Mouse (Mus musculus) neural tube, embryonic 11.5 days (tissue): ENCODE data around the gene Gja4. TPM values are rescaled to one million over a fixed set of nuclear protein-coding genes. Genes with fewer than 3 reads are reported as not detected.

Source experiments
- ATAC-seq: fragments of 200-750 bp; cut with Nextera tagmentation; 2 replicates; pipeline ENCODE4 v1.8.0; 2017; ENCODE audit warnings: moderate number of reproducible peaks, mild to moderate bottlenecking, moderate TSS enrichment, moderate library complexity; ENCODE audit not compliant: insufficient read depth, low FRiP score, low TSS enrichment
- DNase-seq: peaks from one replicate; pipeline ENCODE4 v3.0.0-alpha.2; 2015; ENCODE audit warnings: low spot score
- H3K27ac ChIP-seq: fragments of 300-500 bp; sonication (generic); 2 replicates; pipeline ENCODE4 v1.5.1; 2014; ENCODE audit warnings: low read depth, mild to moderate bottlenecking, low read length
- H3K27me3 ChIP-seq: fragments of 300-500 bp; sonication (generic); 2 replicates; pipeline ENCODE4 v1.6.1; 2014; ENCODE audit warnings: mild to moderate bottlenecking, low read length, mixed read lengths; ENCODE audit not compliant: control insufficient read depth, insufficient read depth
- H3K36me3 ChIP-seq: fragments of 300-500 bp; sonication (generic); 2 replicates; pipeline ENCODE4 v1.6.1; 2014; ENCODE audit warnings: mild to moderate bottlenecking, low read length, moderate library complexity, mixed read lengths; ENCODE audit not compliant: control insufficient read depth, insufficient read depth
- H3K4me1 ChIP-seq: fragments of 300-500 bp; sonication (generic); 2 replicates; pipeline ENCODE4 v1.6.1; 2014; ENCODE audit warnings: low read length, mixed read lengths; ENCODE audit not compliant: control insufficient read depth, insufficient read depth
- H3K4me2 ChIP-seq: fragments of 300-500 bp; sonication (generic); 2 replicates; pipeline ENCODE4 v1.6.1; 2014; ENCODE audit warnings: low read depth, mild to moderate bottlenecking, moderate library complexity
- H3K4me3 ChIP-seq: fragments of 300-500 bp; sonication (generic); 2 replicates; pipeline ENCODE4 v1.5.1; 2014; ENCODE audit warnings: low read depth, low read length
- H3K9ac ChIP-seq: fragments of 300-500 bp; sonication (generic); 2 replicates; pipeline ENCODE4 v1.6.1; 2014; ENCODE audit warnings: mild to moderate bottlenecking, low read length
- H3K9me3 ChIP-seq: fragments of 300-500 bp; sonication (generic); 2 replicates; pipeline ENCODE4 v1.6.1; 2016; ENCODE audit warnings: low read length; ENCODE audit not compliant: control insufficient read depth
- WGBS: fragments of 180-500 bp; shearing (Covaris S2); extraction: QIAGEN DNeasy Blood & Tissue Kit; methylation state at CpG from one replicate; pipeline ENCODE4 v1.1.7; 2014; 5-methylcytosine and 5-hydroxymethylcytosine counted together
- polyA plus RNA-seq: library from polyadenylated mRNA; unstranded; fragments of >200 nt; fragmentation: Nextera tagmentation; extraction: Ambion mirVana; gene quantifications from 2 replicates; pipeline ENCODE4 v1.2.1, GENCODE M21; 2014

The Gja4 gene
- 16.6 and 20.3 TPM in 2 replicates for polyA plus RNA-seq

- ATAC-seq (peak; percentile 60), DNase-seq (peak; percentile 86)
- H3K9me3 ChIP-seq: no peaks in the 10 kb centered on the region
- peak within 1 kb of the TSS; percentile 51 for H3K9ac ChIP-seq
- H3K27ac ChIP-seq: no peak within 1 kb of the TSS
- H3K27me3 ChIP-seq: 0 out of 2 replicates have a peak, but pooled peaks cover 3% of the 10 kb centered on the region
- peak within 1 kb of the TSS; percentile 85 for H3K4me2 ChIP-seq
- peak within 1 kb of the TSS; percentile 40 for H3K4me3 ChIP-seq
- under 1% methylated on average over 25 of the region's 25 CpGs for WGBS
- no peaks in the 10 kb centered on the region for H3K36me3 ChIP-seq
- H3K4me1 ChIP-seq: no peaks in the 10 kb centered on the region
Observed at GRCm38 (mm10) chr4:127313861-127314260, at the start of gene Gja4. Gene Gja4 (minus strand): TSS chr4:127314039.

- no peaks in the 10 kb centered on the region for H3K9me3 ChIP-seq
- no peak overlapping the region for H3K4me2 ChIP-seq
- no peaks in the 10 kb centered on the region for H3K36me3 ChIP-seq
- ATAC-seq (no peak), DNase-seq (no peak)
- H3K27me3 ChIP-seq: no peaks in the 10 kb centered on the region
- no peak overlapping the region for H3K27ac ChIP-seq
- WGBS: 69% methylated on average over 4 of the region's 4 CpGs
- no peak overlapping the region for H3K4me3 ChIP-seq
- no peak overlapping the region for H3K9ac ChIP-seq
- peaks cover 6% of the 10 kb centered on the region; the same call in 1 of the 2 replicates for H3K4me1 ChIP-seq
Observed at GRCm38 (mm10) chr4:127363331-127363730, 49.5 kb upstream of the Gja4 start.

- H3K4me1 ChIP-seq: peaks cover 6% of the 10 kb centered on the region; the same call in 1 of the 2 replicates
- WGBS: 86% methylated on average over 3 of the region's 3 CpGs
Observed at GRCm38 (mm10) chr4:127362520-127362919, 48.7 kb upstream of the Gja4 start.

GRCm38 (mm10) chr4:127358018-127358417 is 44.2 kb upstream of the Gja4 start, which contains the start of gene Gjb5:
Gene Gjb5 (minus strand): TSS chr4:127358181.
- no peak for DNase-seq
- ATAC-seq: no peak

More at GRCm38 (mm10) chr4:127362520-127362919, 48.7 kb upstream of the Gja4 start:
- Histone ChIP-seq H3K9ac (no peak overlapping the region), H3K27me3 (no peaks in the 10 kb centered on the region), H3K4me2 (no peak overlapping the region), H3K9me3 (no peaks in the 10 kb centered on the region), H3K27ac (no peak overlapping the region), H3K36me3 (no peaks in the 10 kb centered on the region), H3K4me3 (no peak overlapping the region)
- ATAC-seq (no peak), DNase-seq (no peak)

GRCm38 (mm10) chr4:127354506-127355485 is 41.0 kb upstream of the Gja4 start:
- no peak overlapping the region for H3K4me2 ChIP-seq
- H3K9ac ChIP-seq: no peak overlapping the region
- H3K9me3 ChIP-seq: no peaks in the 10 kb centered on the region
- no peaks in the 10 kb centered on the region for H3K4me1 ChIP-seq
- 72% methylated on average over 15 of the region's 15 CpGs for WGBS
- DNase-seq: no peak
- H3K4me3 ChIP-seq: no peak overlapping the region
- ATAC-seq: no peak
- no peaks in the 10 kb centered on the region for H3K27me3 ChIP-seq
- H3K27ac ChIP-seq: no peak overlapping the region
- no peaks in the 10 kb centered on the region for H3K36me3 ChIP-seq

More at GRCm38 (mm10) chr4:127358018-127358417, 44.2 kb upstream of the Gja4 start, which contains the start of gene Gjb5:
- H3K4me2 ChIP-seq: no peak within 1 kb of the TSS
- no peak within 1 kb of the TSS for H3K27ac ChIP-seq
- 25% methylated on average over 5 of the region's 5 CpGs for WGBS
- H3K4me3 ChIP-seq: no peak within 1 kb of the TSS
- no peaks in the 10 kb centered on the region for H3K27me3 ChIP-seq
- H3K36me3 ChIP-seq: no peaks in the 10 kb centered on the region
- H3K4me1 ChIP-seq: no peaks in the 10 kb centered on the region
- no peaks in the 10 kb centered on the region for H3K9me3 ChIP-seq
- no peak within 1 kb of the TSS for H3K9ac ChIP-seq

GRCm38 (mm10) chr4:127353951-127354438 is 40.2 kb upstream of the Gja4 start, which contains the start of gene Gjb4:
Gene Gjb4 (minus strand): TSS chr4:127354081.
- H3K9me3 ChIP-seq: no peaks in the 10 kb centered on the region
- no peak for ATAC-seq
- H3K27ac ChIP-seq: no peak within 1 kb of the TSS
- H3K36me3 ChIP-seq: no peaks in the 10 kb centered on the region
- no peak for DNase-seq
- no peak within 1 kb of the TSS for H3K4me3 ChIP-seq
- H3K27me3 ChIP-seq: no peaks in the 10 kb centered on the region
- no peak within 1 kb of the TSS for H3K4me2 ChIP-seq
- H3K4me1 ChIP-seq: no peaks in the 10 kb centered on the region
- H3K9ac ChIP-seq: no peak within 1 kb of the TSS
- WGBS: 58% methylated on average over 8 of the region's 8 CpGs

- no peaks in the 10 kb centered on the region for H3K4me1 ChIP-seq
- DNase-seq (no peak), ATAC-seq (no peak)
- H3K4me3 ChIP-seq: no peak overlapping the region
- no peaks in the 10 kb centered on the region for H3K27me3 ChIP-seq
- no peaks in the 10 kb centered on the region for H3K36me3 ChIP-seq
- no peak overlapping the region for H3K9ac ChIP-seq
- 38% methylated on average over 1 of the region's 1 CpGs for WGBS
- no peak overlapping the region for H3K27ac ChIP-seq
- no peak overlapping the region for H3K4me2 ChIP-seq
- no peaks in the 10 kb centered on the region for H3K9me3 ChIP-seq
Observed at GRCm38 (mm10) chr4:127352594-127352993, 38.8 kb upstream of the Gja4 start.

- H3K4me2 ChIP-seq: no peak overlapping the region
- H3K36me3 ChIP-seq: no peaks in the 10 kb centered on the region
- no peak overlapping the region for H3K4me3 ChIP-seq
- DNase-seq (no peak), ATAC-seq (no peak)
- H3K4me1 ChIP-seq: no peaks in the 10 kb centered on the region
- no peak overlapping the region for H3K27ac ChIP-seq
- H3K9ac ChIP-seq: no peak overlapping the region
- no peaks in the 10 kb centered on the region for H3K9me3 ChIP-seq
- 67% methylated on average over 4 of the region's 4 CpGs for WGBS
- H3K27me3 ChIP-seq: no peaks in the 10 kb centered on the region
Observed at GRCm38 (mm10) chr4:127349560-127350300, 35.9 kb upstream of the Gja4 start.
